Mouse (Mus musculus) ES-Bruce4 (cell line): ENCODE results near the gene Fbxo24.

ENCODE experiments used
- CTCF ChIP-seq: IDR thresholded peaks from one replicate; pipeline ENCODE4 v1.8.1; 2011; ENCODE audit warnings: low read depth, low read length
- EP300 ChIP-seq: IDR thresholded peaks from 2 replicates; pipeline ENCODE4 v1.6.1; 2011; ENCODE audit warnings: low read depth, low read length; ENCODE audit not compliant: insufficient read depth
- POLR2A ChIP-seq: IDR thresholded peaks from one replicate; pipeline ENCODE4 v1.8.1; 2011; ENCODE audit warnings: low read length; ENCODE audit not compliant: insufficient read depth

GRCm38 (mm10) chr5:137628498-137629305 lies at the start of gene Fbxo24, which contains the start of the genes Lrch4 and Gm20605:
- TF ChIP-seq POLR2A = peak; percentile 90
- no peak for TF ChIP-seq CTCF
- 0 out of 2 replicates have a peak, but pooled peaks have one; percentile 38 for TF ChIP-seq EP300
